Mouse (Mus musculus) testis, adult 2 months (tissue): ENCODE measurements around the gene Gm5724.

Experiments used
- CTCF ChIP-seq: fragments of 200-500 bp; IDR thresholded peaks from 2 replicates; pipeline ENCODE4 v1.5.1; 2012; ENCODE audit warnings: low read depth, mild to moderate bottlenecking, inconsistent platforms, low read length, moderate library complexity; ENCODE audit not compliant: control insufficient read depth, insufficient read depth, insufficient replicate concordance
- POLR2A ChIP-seq: fragments of 200-500 bp; IDR thresholded peaks from 2 replicates; pipeline ENCODE4 v1.6.1; 2012; ENCODE audit warnings: low read depth, mild to moderate bottlenecking, inconsistent platforms, low read length, moderate library complexity; ENCODE audit not compliant: control insufficient read depth

DNA sequence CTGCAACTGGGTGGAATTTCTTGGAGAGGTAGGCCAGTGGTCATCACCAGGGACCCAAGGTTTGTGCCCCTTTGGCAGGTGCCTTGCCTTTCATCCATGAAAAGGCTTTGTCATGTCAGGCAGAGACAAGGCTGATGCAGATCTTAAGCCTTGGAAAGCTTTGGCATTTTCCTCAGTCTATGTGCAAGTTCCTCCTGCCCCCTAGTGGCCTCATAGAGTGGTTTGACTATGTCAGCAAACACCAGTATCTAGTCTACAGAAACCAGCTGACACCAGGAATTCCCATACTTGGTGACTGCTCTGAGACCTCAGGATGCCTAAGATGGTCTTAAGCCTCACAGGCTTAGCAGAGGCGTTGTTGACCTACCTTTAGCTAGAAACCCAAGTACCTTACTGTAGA lies 24.2 kb upstream of the Gm5724 start:
- no peak for TF ChIP-seq CTCF
- TF ChIP-seq POLR2A = no peak
